Mouse (Mus musculus) forebrain, embryonic 10.5 days (tissue): ENCODE data around the gene Cpsf3. TPM values are rescaled to one million over a fixed set of nuclear protein-coding genes. Genes with fewer than 3 reads are reported as not detected.

Experiments
- DNase-seq: peaks from one replicate; pipeline ENCODE4 v3.0.0-alpha.2; 2017; ENCODE audit warnings: low spot score; ENCODE audit errors: extremely low spot score
- H3K27ac ChIP-seq: fragments of 300-500 bp; sonication (generic); 2 replicates; pipeline ENCODE4 v1.5.1; 2016; ENCODE audit warnings: mild to moderate bottlenecking
- H3K27me3 ChIP-seq: fragments of 300-500 bp; sonication (generic); 2 replicates; pipeline ENCODE4 v1.6.1; 2016; ENCODE audit warnings: mild to moderate bottlenecking; ENCODE audit not compliant: poor library complexity, severe bottlenecking
- H3K36me3 ChIP-seq: fragments of 300-500 bp; sonication (generic); replicated peaks from 2 replicates; pipeline ENCODE4 v1.6.1; 2016; ENCODE audit warnings: mild to moderate bottlenecking, moderate library complexity
- H3K4me1 ChIP-seq: fragments of 300-500 bp; sonication (generic); 2 replicates; pipeline ENCODE4 v1.6.1; 2016
- H3K4me3 ChIP-seq: fragments of 300-500 bp; sonication (generic); 2 replicates; pipeline ENCODE4 v1.5.1; 2016; ENCODE audit warnings: mild to moderate bottlenecking, moderate library complexity
- H3K9me3 ChIP-seq: fragments of 300-500 bp; sonication (generic); 2 replicates; pipeline ENCODE4 v1.6.1; 2016; ENCODE audit warnings: mild to moderate bottlenecking, moderate library complexity
- WGBS: fragments of 180-500 bp; shearing (Covaris S2); methylation state at CpG from one replicate; pipeline ENCODE4 v1.1.7; 2016; 5-methylcytosine and 5-hydroxymethylcytosine counted together
- polyA plus RNA-seq: library from polyadenylated mRNA; unstranded; fragments of >200 nt; fragmentation: Nextera tagmentation; extraction: Ambion mirVana; gene quantifications from 2 replicates; pipeline ENCODE4 v1.2.1, GENCODE M21; 2016

Gene Cpsf3
- 139 and 149 TPM in 2 replicates for polyA plus RNA-seq

DNA sequence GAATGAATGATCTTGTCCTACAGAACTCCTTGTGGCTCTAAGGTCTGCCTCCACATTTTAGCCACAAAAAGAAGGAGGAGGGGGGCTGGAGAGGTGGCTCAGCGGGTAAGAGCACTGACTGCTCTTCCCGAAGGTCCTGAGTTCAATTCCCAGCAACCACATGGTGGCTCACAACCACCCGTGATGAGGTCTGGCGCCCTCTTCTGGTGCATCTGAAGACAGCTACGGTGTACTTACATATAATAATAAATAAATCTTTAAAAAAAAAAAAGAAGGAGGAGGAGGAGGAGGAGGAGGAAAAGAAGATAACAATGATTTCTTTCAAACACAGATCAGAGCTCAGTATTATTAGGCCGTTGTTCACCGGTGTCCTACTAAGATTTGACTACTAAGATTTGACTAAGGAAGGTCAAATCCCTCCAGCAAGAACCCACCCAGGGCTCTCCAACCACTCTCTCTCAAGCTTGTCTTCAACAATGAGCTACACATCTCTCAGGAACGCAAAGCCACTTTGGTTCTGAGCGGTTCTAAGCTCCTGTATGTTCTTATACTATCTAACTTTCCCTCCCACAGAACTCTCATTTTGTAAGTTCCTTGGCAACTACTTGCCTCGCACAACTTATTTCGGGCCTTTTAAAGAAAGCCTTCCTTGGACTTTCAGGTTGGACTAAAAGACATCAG, at the start of gene Cpsf3:
Gene Cpsf3 (plus strand): TSS at position 631 of the 681 bp plus-strand sequence.
- 56% methylated on average over 11 of the region's 11 CpGs for WGBS
- no peaks in the 10 kb centered on the region for H3K9me3 ChIP-seq
- no peaks in the 10 kb centered on the region for H3K27me3 ChIP-seq
- peak within 1 kb of the TSS; percentile 84 for H3K4me3 ChIP-seq
- peak within 1 kb of the TSS; percentile 92 for H3K27ac ChIP-seq
- H3K4me1 ChIP-seq = peaks cover 19% of the 10 kb centered on the region
- peaks cover 15% of the 10 kb centered on the region for H3K36me3 ChIP-seq
- no peak for DNase-seq

DNA sequence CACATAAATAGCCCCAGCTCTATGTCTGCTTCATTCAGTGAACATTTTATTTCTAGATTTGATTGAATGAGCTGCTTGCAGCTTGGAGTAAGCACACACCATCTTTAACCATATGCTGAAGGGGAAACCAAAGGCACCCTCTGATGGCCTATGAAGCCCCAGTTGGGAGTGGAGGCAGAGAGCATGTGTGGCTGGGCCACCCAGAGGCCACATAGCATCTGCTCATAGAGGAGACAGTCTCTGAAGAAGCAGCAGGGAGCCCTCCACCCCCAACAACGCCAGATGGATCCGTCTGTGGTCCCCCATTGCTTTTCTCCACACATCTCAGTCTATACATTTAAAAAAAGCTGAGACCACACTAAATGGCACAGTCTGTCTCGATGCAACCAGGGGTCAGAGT, 43.2 kb upstream of the Cpsf3 start:
- H3K4me1 ChIP-seq = no peaks in the 10 kb centered on the region
- DNase-seq = no peak
- H3K4me3 ChIP-seq = no peak overlapping the region
- H3K27me3 ChIP-seq = no peaks in the 10 kb centered on the region
- no peaks in the 10 kb centered on the region for H3K9me3 ChIP-seq
- WGBS = 89% methylated on average over 3 of the region's 3 CpGs
- H3K36me3 ChIP-seq = peaks cover 93% of the 10 kb centered on the region
- no peak overlapping the region for H3K27ac ChIP-seq

DNA sequence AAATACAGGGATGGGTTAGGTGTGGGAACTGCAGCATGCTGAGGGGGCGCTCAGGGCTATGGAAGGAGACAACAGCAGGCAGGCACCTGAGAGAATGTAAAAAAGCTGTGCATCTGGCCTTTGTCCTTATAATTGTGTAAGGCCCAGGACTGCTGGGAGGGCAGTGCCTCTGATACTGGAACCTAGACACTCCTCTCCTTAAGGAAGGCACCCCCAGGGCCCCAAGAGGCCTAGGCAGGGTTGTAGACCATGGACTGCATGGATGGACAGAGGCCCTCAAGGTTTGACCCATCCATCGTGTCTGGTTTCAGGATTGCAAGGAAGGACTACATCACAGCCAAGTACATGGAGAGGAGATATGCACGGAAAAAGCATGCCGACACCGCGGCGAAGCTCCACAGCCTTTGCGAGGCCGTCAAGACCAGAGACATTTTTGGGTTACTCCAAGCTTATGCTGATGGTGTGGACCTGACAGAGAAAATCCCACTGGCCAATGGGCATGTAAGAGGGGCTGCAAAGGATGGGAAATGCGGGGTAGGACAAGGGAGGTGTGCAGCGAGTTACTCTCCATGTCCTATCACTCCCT, 40.7 kb upstream of the Cpsf3 start:
- Histone ChIP-seq H3K27ac (no peak overlapping the region), H3K27me3 (no peaks in the 10 kb centered on the region), H3K36me3 (peaks cover 93% of the 10 kb centered on the region), H3K4me3 (no peak overlapping the region), H3K9me3 (no peaks in the 10 kb centered on the region), H3K4me1 (no peaks in the 10 kb centered on the region)
- WGBS = 95% methylated on average over 11 of the region's 11 CpGs
- no peak for DNase-seq

DNA sequence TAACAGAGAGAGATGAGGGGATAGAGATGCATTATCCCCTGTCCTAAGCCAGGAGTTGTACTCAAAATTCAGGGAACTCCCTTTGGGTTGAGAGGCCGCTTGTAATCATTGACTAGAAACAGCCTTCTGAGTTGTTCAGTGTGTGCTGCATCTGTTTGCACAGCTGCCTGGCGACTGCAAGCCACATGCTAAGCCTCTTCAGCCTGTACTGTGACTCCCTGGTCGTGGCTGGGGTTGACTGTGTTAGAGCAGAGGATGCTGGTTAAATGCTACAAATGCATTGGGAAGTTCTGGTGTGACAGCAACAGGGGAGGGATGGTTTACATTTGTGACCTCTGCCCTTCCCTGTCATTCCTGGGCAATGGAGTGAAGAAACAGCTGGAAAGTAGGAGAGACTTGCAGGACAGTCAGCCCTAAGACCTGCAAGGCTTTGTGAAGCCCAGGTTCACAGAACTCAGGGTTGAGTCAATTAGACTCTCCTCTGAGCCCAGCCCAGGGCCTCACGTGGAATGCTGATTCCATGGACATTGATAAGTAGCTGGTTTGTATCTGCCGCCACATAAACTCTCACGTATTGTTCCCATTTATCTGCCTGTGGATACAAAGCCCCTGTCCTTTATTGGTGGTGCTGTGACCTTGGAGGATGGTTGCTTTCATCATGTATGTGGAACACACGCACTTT, 37.3 kb upstream of the Cpsf3 start:
- H3K36me3 ChIP-seq = peaks cover 98% of the 10 kb centered on the region
- WGBS = 81% methylated on average over 7 of the region's 7 CpGs
- H3K4me3 ChIP-seq = no peak overlapping the region

DNA sequence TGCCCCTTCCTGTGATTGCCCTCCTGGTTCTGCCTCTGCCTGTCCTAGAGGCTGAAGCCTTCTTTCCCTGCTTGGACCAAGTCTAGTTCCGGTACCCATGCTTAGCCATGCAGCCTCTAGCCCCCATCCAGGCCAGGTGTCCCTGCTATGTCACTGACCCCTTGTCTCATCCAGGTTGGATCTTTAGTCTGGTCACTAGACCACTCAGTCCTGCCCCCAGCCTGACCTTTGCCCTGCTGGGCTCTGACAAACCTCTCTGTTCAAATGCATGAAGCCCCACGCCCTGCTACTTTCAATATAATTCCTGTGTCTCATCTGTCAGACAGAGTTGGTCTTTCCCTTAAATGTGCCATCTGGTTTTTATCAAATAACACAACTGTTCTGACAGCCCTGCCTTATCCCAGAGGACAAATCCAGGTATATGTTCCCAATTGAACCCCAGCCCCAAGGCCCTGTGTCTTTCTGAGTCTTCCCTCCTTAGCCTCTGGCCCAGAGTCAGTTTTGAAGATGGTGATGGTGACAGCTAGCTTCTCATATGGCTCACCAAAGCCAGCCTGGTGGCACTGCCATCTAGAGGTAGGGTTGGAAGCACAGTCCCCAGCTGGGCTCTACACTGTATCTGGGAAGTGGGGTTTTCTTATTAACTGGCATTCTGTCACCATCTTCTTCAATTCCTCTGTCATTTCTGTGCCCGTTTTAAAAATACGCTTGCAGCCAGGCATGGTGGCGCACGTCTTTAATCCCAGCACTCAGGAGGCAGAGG, 24.5 kb upstream of the Cpsf3 start:
- no peak overlapping the region for H3K4me3 ChIP-seq
- H3K4me1 ChIP-seq = no peaks in the 10 kb centered on the region
- no peak overlapping the region for H3K27ac ChIP-seq
- no peaks in the 10 kb centered on the region for H3K9me3 ChIP-seq
- WGBS = 93% methylated on average over 6 of the region's 6 CpGs
- no peak for DNase-seq
- H3K27me3 ChIP-seq = no peaks in the 10 kb centered on the region
- H3K36me3 ChIP-seq = peaks cover 98% of the 10 kb centered on the region

More for the DNA sequence above, 37.3 kb upstream of the Cpsf3 start:
- no peaks in the 10 kb centered on the region for H3K9me3 ChIP-seq
- no peak overlapping the region for H3K27ac ChIP-seq
- no peaks in the 10 kb centered on the region for H3K4me1 ChIP-seq
- no peak for DNase-seq
- H3K27me3 ChIP-seq = no peaks in the 10 kb centered on the region

DNA sequence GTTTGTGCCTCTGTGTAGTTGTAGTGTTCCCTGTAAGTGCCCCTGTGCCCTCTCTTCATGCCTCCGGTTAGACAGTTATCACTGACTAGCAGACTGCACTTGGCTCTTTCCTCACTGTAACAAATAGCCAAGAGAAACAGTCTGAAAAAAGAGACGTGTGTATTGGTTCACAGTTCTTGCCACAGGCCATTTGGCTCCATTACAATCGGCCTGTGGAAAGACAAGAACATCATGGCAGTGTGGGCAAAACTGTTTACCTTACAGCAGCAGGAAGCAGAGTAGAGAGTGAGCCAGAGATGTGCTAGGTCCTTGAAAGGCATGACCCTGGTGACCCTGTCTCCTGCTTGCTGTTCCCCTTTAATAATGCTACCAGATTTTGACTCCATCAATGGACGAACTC, 23.7 kb upstream of the Cpsf3 start:
- Histone ChIP-seq H3K27me3 (no peaks in the 10 kb centered on the region), H3K9me3 (no peaks in the 10 kb centered on the region), H3K4me1 (no peaks in the 10 kb centered on the region), H3K36me3 (peaks cover 98% of the 10 kb centered on the region), H3K4me3 (no peak overlapping the region), H3K27ac (no peak overlapping the region)
- DNase-seq = no peak
- WGBS = 87% methylated on average over 4 of the region's 4 CpGs

DNA sequence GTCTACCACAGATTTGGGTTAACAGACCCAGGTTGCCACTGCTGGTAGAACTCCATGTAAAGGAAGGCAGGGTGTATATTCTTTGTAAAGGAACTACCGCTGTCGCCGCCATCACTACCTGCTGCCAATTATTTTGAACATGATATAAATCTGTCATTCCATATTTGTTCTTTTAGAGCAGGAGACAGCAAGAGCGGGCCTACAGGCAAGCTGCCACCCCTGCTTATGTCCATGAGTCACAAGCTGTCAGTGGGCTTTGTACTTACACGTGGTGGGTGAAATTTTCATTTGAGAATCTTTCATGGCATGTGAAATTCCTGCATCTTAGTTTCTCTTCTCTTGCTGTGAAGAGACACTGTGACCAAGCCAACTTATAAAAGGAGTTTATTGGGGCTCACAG, 21.9 kb upstream of the Cpsf3 start:
- Histone ChIP-seq H3K27ac (no peak overlapping the region), H3K4me3 (no peak overlapping the region), H3K4me1 (no peaks in the 10 kb centered on the region), H3K36me3 (peaks cover 98% of the 10 kb centered on the region), H3K9me3 (no peaks in the 10 kb centered on the region), H3K27me3 (no peaks in the 10 kb centered on the region)
- DNase-seq = no peak
- 95% methylated on average over 5 of the region's 5 CpGs for WGBS

DNA sequence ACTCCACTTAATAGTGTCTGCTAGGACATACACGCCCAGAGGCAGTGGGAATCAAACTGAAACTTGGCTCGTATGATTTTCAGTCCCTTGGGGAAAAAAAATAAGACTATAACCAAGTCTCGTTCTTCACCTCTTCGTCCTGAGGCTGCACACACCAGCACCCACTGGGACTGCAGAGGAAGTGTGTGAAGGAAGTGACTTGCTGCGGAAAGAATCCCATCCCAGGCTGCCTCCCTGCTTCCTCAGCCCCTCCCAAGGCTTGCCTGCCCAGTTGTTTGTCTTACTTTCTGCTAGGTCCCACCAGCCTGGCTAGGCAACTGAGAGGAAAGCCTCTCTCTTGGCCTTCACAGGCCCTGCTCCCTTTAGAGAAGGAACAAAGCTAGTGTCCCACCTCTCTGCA, 20.9 kb upstream of the Cpsf3 start:
- DNase-seq = no peak
- H3K4me1 ChIP-seq = no peaks in the 10 kb centered on the region
- H3K27me3 ChIP-seq = no peaks in the 10 kb centered on the region
- H3K27ac ChIP-seq = no peak overlapping the region
- no peaks in the 10 kb centered on the region for H3K9me3 ChIP-seq
- no peak overlapping the region for H3K4me3 ChIP-seq
- 86% methylated on average over 5 of the region's 5 CpGs for WGBS
- peaks cover 99% of the 10 kb centered on the region for H3K36me3 ChIP-seq

DNA sequence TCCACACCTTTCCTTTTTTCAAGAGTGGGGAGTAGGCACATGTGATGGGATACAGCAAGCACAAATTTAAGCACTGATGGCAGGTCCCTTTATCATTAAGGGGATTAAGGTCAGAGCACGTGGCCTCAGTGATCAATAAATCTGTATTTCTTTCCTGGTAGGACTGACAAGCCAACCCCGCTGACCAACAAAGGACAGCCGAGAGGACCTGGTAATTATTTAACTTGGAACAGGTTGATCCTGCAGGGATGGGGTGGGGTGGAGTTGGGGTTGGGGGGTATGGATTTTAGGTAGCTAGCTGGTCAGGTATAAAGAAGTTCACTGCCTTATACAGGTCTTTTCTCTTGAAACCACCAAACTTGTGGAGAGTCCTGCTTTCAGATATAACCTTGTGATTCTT, 20.2 kb upstream of the Cpsf3 start:
- 89% methylated on average over 3 of the region's 3 CpGs for WGBS
- Histone ChIP-seq H3K27me3 (no peaks in the 10 kb centered on the region), H3K36me3 (peaks cover 99% of the 10 kb centered on the region), H3K9me3 (no peaks in the 10 kb centered on the region), H3K4me1 (no peaks in the 10 kb centered on the region), H3K4me3 (no peak overlapping the region), H3K27ac (no peak overlapping the region)
- no peak for DNase-seq

DNA sequence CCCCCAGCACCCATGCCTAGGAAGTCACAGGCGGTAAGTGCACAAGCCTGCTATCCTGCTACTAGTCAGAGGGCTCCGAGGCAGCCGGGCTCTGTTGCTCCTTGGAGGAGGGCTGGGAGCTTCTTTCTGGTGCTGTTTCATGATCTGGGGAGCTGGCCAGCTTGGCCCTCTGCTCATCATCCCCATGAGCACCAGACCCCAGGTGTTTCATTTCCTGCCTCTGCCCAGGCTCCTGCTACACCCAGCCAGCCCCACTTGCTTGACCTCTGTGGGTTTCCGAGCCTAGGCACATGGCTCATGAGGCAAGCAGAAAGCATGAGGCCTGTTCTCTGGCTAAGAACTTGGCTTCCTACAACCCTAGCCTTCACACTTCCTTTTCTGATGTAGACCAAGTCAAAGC, 19.7 kb upstream of the Cpsf3 start:
- WGBS = 91% methylated on average over 4 of the region's 4 CpGs
- no peak overlapping the region for H3K27ac ChIP-seq
- no peaks in the 10 kb centered on the region for H3K4me1 ChIP-seq
- peaks cover 99% of the 10 kb centered on the region for H3K36me3 ChIP-seq
- H3K9me3 ChIP-seq = no peaks in the 10 kb centered on the region
- no peaks in the 10 kb centered on the region for H3K27me3 ChIP-seq
- H3K4me3 ChIP-seq = no peak overlapping the region
- DNase-seq = no peak

DNA sequence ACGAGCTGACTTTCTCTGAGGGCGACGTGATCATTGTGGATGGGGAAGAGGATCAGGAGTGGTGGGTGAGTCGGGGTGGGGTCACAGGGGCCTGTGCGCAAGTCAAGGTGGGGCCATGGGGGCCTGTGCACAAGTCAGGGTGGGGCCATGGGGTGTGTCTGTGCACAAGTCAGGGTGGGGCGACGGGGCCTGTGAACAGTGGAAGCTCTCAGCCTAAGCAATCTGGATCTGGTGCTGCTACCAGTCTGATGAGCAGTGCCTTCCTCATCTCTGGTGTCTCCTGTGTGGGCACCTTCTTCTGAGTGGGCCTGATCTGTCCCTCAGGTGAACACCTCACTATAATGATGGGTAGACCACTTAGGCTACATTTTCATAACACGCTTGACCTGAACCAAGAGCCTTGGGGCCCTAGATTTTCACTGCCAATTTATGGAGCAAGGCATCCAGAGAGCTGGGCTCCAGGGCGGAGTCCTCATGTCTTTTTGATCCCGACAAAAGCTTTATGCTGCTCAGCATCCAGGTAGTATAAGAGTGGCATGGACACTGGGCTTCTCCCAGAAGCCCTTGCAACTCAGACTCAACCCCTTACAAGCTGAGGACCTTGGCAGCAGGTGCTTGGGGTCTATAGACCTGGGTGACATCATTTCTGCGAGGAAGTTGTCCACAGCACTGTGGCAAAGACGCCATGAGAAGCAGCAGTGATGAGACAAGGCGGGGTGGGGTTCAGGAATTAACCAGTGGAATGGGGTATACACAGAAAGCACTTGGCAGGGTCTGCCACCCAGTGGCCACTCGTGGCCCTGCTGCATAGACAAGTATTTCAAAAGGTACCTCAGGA, 19.0 kb upstream of the Cpsf3 start:
- H3K4me3 ChIP-seq = no peak overlapping the region
- 78% methylated on average over 14 of the region's 14 CpGs for WGBS
- no peaks in the 10 kb centered on the region for H3K4me1 ChIP-seq
- no peaks in the 10 kb centered on the region for H3K27me3 ChIP-seq
- no peaks in the 10 kb centered on the region for H3K9me3 ChIP-seq
- peaks cover 100% of the 10 kb centered on the region for H3K36me3 ChIP-seq
- H3K27ac ChIP-seq = no peak overlapping the region
- DNase-seq = peak; percentile 30

DNA sequence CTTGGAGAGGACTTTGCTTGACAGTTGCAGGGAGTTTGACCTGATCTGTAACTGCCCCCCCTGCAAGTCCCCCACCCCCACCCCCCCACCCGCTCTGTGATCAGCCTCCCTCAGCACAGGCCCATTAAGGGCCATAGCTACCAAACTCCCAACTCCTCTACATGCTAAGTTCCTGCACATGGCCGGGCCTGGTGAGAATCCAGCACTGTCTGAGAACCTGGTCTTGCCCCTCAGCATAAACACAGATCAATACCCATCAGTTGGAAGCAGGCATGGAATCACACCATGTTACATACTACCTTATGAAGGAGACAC, 18.4 kb upstream of the Cpsf3 start:
- H3K27ac ChIP-seq = no peak overlapping the region
- no peaks in the 10 kb centered on the region for H3K9me3 ChIP-seq
- H3K4me1 ChIP-seq = no peaks in the 10 kb centered on the region
- 86% methylated on average over 2 of the region's 2 CpGs for WGBS
- no peak for DNase-seq
- no peaks in the 10 kb centered on the region for H3K27me3 ChIP-seq
- no peak overlapping the region for H3K4me3 ChIP-seq
- peaks cover 100% of the 10 kb centered on the region for H3K36me3 ChIP-seq
